Mouse (Mus musculus): ENCODE results near the gene Rab11fip4. TPM values are rescaled to one million over a fixed set of nuclear protein-coding genes. Genes with fewer than 3 reads are reported as not detected.

Rab11fip4 gene
- polyA plus RNA-seq, 1 experiment = 12.2 TPM

DNA sequence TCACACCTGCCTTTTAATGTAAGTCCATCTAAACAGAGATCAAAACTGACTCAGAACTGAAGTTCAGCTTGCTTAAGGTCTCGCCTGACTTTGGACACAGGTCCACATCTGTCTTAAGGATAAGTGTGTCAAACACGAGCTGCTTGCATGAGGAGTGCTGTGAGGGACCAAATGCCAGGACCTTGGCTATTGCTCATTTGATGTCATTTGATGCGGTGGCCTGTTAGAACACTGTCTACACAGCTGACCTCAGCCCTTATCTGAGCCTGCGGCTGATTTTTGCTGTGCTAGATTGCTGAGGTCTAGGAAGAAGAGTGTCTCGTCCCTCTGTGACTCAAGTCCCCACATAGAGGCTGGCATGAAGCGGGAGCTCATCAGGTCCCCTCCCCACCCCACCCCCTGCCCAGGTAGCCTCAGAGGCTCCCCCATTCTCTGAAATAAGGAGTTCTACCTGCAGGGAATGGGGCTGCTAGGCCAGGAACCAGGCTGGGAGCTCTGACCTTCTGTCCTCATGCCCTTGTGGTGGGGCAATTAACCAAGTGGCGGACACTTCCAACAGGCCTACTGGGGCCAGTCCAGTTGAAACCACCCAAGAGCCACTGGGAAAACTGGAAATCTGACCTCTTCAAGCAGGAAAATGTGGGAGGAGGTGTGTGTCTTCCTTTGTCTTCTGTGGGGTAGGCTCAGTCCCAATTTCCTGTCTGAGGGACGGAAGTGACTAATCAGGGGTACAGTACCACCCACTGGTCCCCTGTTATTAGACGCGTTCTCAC, 149.9 kb downstream of the Rab11fip4 start:
- 89% methylated on average over 10 of the region's 10 CpGs for WGBS
- no peaks in the 10 kb centered on the region for H3K36me3 ChIP-seq (ENCODE audit: control insufficient read depth, insufficient read depth, low read length)
- H3K4me1 ChIP-seq (ENCODE audit: control insufficient read depth, insufficient read depth, insufficient read length) = peaks cover 2% of the 10 kb centered on the region; the same call in 1 of the 2 replicates
- no peak overlapping the region for H3K27ac ChIP-seq (ENCODE audit: insufficient read depth, low read length)
- H3K4me3 ChIP-seq (ENCODE audit: extremely low read depth, insufficient read depth, insufficient read length) = no peak overlapping the region
- H3K27me3 ChIP-seq (ENCODE audit: control insufficient read depth, insufficient read depth, low read length) = no peaks in the 10 kb centered on the region
- no peak for TF ChIP-seq POLR2A (IDR thresholded peaks at IDR 0.05; ENCODE audit: low read depth, low read length)
- no peak for TF ChIP-seq CTCF (IDR thresholded peaks at IDR 0.05; ENCODE audit: extremely low read depth, insufficient read depth, insufficient read length, insufficient replicate concordance)
- DNase-seq (ENCODE audit: low read depth in 1 of 2, low spot score in 2 of 2) = no peak

DNA sequence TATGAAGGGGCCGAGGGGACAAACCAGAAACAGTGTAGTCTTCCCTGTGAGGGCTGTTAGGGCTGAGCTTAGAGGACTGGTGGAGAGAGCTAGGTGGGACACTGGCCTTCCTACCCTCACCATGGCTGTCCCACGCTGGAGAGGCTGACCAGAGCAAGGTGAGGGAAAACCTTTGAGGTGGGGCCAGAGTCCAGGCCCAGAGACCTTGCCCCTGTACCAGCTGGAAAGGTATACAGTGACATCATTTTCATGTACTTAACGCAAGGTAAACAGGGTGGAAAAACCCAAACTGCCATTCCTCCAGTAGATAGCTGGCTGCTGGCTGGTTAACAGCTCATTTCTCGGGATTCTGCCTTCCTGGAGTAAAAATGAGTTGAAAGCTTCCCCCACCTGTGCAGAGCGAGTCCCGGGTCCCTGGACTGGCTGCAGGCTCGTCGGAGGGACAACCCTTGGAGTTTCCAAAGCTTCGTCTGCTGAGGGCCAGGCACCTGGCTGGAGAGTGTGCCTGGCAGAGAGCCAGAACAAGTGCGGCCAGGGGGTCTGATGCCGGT, 155.6 kb downstream of the Rab11fip4 start:
- 90% methylated on average over 11 of the region's 11 CpGs for WGBS
- no peaks in the 10 kb centered on the region for H3K36me3 ChIP-seq (ENCODE audit: control insufficient read depth, insufficient read depth, low read length)
- no peaks in the 10 kb centered on the region for H3K4me1 ChIP-seq (ENCODE audit: control insufficient read depth, insufficient read depth, insufficient read length)
- DNase-seq (ENCODE audit: low read depth in 1 of 2, low spot score in 2 of 2) = no peak
- no peak overlapping the region for H3K27ac ChIP-seq (ENCODE audit: insufficient read depth, low read length)
- no peaks in the 10 kb centered on the region for H3K27me3 ChIP-seq (ENCODE audit: control insufficient read depth, insufficient read depth, low read length)
- TF ChIP-seq POLR2A (IDR thresholded peaks at IDR 0.05; ENCODE audit: low read depth, low read length) (no peak), CTCF (IDR thresholded peaks at IDR 0.05; ENCODE audit: extremely low read depth, insufficient read depth, insufficient read length, insufficient replicate concordance) (no peak)
- no peak overlapping the region for H3K4me3 ChIP-seq (ENCODE audit: extremely low read depth, insufficient read depth, insufficient read length)

Other genes with a start within 250 kb of the Rab11fip4 start
- gene Omg, start 87.1 kb upstream of the Rab11fip4 start, polyA plus RNA-seq (2012; rRNA removed) = not detected in 2 replicates
- gene Evi2b, start 67.5 kb upstream of the Rab11fip4 start, polyA plus RNA-seq (2012; rRNA removed) = 56.7 and 57.3 TPM in 2 replicates
- gene Evi2, start 60.6 kb upstream of the Rab11fip4 start, polyA plus RNA-seq (2012; rRNA removed) = 12.2 and 13.9 TPM in 2 replicates
- 22.0 and 25.1 TPM in 2 replicates for gene Evi2a, start 60.6 kb upstream of the Rab11fip4 start, polyA plus RNA-seq (2012; rRNA removed)